Mouse (Mus musculus) ES-E14 (cell line): ENCODE results near the gene Celf5. TPM values are rescaled to one million over a fixed set of nuclear protein-coding genes. Genes with fewer than 3 reads are reported as not detected.
A peak's percentile ranks its signal among the peaks of the same experiment; 100 is the strongest.

ENCODE experiments used
- DNase-seq: peaks from one replicate; pipeline ENCODE4 v3.0.0-alpha.2; 2013; ENCODE audit warnings: low read depth, low spot score
- H3K27ac ChIP-seq: 2 replicates; pipeline ENCODE4 v1.5.1; 2012; ENCODE audit warnings: low read depth, mild to moderate bottlenecking, low read length, moderate library complexity, mixed read lengths; ENCODE audit not compliant: poor library complexity, insufficient read depth, severe bottlenecking
- H3K36me3 ChIP-seq: 2 replicates; pipeline ENCODE4 v1.6.1; 2012; ENCODE audit warnings: mild to moderate bottlenecking, low read length, moderate library complexity, mixed read lengths; ENCODE audit not compliant: control insufficient read depth, poor library complexity, insufficient read depth, severe bottlenecking
- H3K4me1 ChIP-seq, 2 experiments: fragments of 150-350 bp in 1 of 2; sonication (generic) in 1 of 2; 2 replicates each; pipeline ENCODE4 v1.6.1; 2012; ENCODE audit warnings: low read length in 2 of 2, mild to moderate bottlenecking in 1 of 2, mixed read lengths in 1 of 2; ENCODE audit not compliant: control insufficient read depth in 2 of 2, insufficient read depth in 2 of 2, poor library complexity in 1 of 2
- H3K4me3 ChIP-seq, 2 experiments: fragments of 150-350 bp in 1 of 2; sonication (generic) in 1 of 2; 2 replicates each; pipeline ENCODE4 v1.5.1; 2012; ENCODE audit warnings: low read length in 2 of 2, low read depth in 1 of 2, mild to moderate bottlenecking in 1 of 2, mixed read lengths in 1 of 2; ENCODE audit not compliant: insufficient read depth in 1 of 2, poor library complexity in 1 of 2, severe bottlenecking in 1 of 2
- H3K9ac ChIP-seq: 2 replicates; pipeline ENCODE4 v1.6.1; 2012; ENCODE audit warnings: low read depth, mild to moderate bottlenecking, low read length, mixed read lengths; ENCODE audit not compliant: poor library complexity, insufficient read depth, severe bottlenecking
- H3K9me3 ChIP-seq: fragments of 150-350 bp; sonication (generic); 2 replicates; pipeline ENCODE4 v1.6.1; 2012; ENCODE audit warnings: low read depth, mild to moderate bottlenecking, low read length; ENCODE audit not compliant: control insufficient read depth, insufficient read depth
- CHD2 ChIP-seq: IDR thresholded peaks from 2 replicates; pipeline ENCODE4 v1.6.1; 2014; ENCODE audit warnings: mild to moderate bottlenecking, low read depth, low read length, inconsistent platforms
- HCFC1 ChIP-seq: IDR thresholded peaks from 2 replicates; pipeline ENCODE4 v1.6.1; 2012; ENCODE audit warnings: low read length, inconsistent platforms, borderline replicate concordance; ENCODE audit not compliant: insufficient read depth
- MAFK ChIP-seq: IDR thresholded peaks from 2 replicates; pipeline ENCODE4 v1.6.1; 2014; ENCODE audit warnings: mild to moderate bottlenecking, low read depth, low read length, inconsistent platforms; ENCODE audit not compliant: insufficient read depth
- ZC3H11A ChIP-seq: IDR thresholded peaks from 2 replicates; pipeline ENCODE4 v1.6.1; 2012; ENCODE audit warnings: low read depth, mild to moderate bottlenecking, inconsistent platforms, low read length, borderline replicate concordance
- ZNF384 ChIP-seq: IDR thresholded peaks from 2 replicates; pipeline ENCODE4 v1.6.1; 2012; ENCODE audit warnings: low read depth, low read length, inconsistent platforms
- in situ Hi-C, 2 experiments: fragments of 600-800 bp; cut with MboI; formaldehyde crosslinking; loops; one replicate each; pipeline ENCODE4 v1.15.1; 2025; ENCODE audit warnings: low sequenced_read_pairs in 2 of 2, inconsistent platforms in 1 of 2; ENCODE audit not compliant: unreplicated experiment in 2 of 2
- total RNA-seq: library from RNA; depleted of rRNA; stranded (reverse); fragments of 300-350 nt; gene quantifications from 2 replicates; pipeline ENCODE4 v1.2.3, GENCODE M21; 2012

Celf5 gene
- total RNA-seq, 1 experiment: 5.0 TPM

DNA sequence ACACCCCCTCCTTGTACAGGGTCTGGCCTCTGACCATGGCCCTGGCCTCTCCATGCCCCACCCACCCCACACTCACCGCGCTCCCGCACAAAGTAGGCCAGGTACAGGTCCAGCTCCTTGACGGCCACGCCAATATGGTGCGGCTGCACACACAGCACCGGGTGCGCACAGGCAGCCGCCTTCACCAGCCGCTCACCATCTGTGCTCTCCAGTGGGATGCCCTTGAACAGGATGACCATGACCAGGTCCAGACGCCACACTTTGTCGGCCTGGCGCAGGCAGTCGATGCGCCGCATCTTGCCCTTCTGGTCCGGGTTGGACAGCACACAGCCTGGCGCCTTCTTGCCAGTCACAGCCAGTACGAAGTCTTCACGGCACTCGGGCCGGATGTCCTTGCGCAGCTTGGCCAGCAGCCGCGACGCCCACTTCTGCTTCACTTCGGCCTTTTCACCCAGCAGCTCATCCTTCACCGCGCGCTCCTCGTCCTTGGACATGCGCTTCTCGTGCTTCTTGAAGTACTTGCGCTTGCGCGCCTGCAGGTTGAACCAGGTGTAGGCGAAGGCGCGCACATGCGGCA, 62.2 kb downstream of the Celf5 start:
- TF ChIP-seq HCFC1 (no peak), ZC3H11A (no peak), MAFK (no peak), ZNF384 (no peak), CHD2 (no peak)
- Histone ChIP-seq H3K4me1 (peaks cover 4 to 57% of the 10 kb centered on the region in 2 experiments), H3K9me3 (no peaks in the 10 kb centered on the region), H3K36me3 (no peaks in the 10 kb centered on the region), H3K9ac (peak overlapping the region; percentile 34), H3K4me3 (peak overlapping the region; percentile 9 to 53; a peak in 1 of 4 replicates), H3K27ac (no peak overlapping the region)
- no peak for DNase-seq
- in situ Hi-C loops: no loop called here

DNA sequence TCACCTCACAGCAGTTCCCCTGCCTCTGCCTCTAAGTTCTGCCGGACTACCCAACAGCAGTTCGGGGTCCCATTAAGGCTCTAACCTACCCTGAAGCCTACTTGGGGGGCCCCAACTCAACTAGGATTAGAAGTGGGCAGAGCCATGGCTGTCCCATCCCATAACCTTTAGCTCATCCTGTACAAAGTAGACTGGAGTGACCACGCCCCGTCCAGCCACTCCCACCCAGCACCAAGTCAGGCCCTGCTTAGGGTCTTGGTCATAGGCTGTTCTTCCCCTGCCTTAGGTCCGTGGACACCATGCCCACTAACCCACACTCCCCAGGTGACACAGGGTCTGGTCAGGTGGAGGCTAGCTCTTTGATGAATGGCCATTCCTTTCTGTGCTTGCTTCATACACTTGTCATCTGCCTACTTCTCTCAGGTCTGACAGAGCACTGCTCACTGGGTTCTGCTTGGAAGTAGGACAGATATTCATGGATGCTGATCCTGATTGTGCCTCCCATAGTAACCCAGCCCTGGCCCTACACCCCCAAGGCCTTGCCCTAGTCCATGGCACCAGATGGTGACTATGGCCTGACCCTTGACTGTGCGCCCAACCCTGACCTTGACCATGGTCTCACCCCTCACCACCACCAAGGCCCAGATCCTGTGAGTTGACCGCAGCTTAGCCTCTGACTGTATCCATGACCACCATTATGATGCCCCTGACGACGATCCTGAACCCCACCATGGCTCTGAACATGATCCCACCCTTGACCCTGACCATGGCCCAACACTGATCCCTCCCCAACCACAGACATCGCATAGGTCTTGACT, 63.2 kb downstream of the Celf5 start:
- no peak overlapping the region for H3K9ac ChIP-seq
- H3K27ac ChIP-seq: 0 out of 2 replicates have a peak overlapping the region, but pooled peaks have one; percentile 27
- H3K36me3 ChIP-seq: no peaks in the 10 kb centered on the region
- no peaks in the 10 kb centered on the region for H3K9me3 ChIP-seq
- peaks cover 6 to 53% of the 10 kb centered on the region in 2 experiments for H3K4me1 ChIP-seq
- TF ChIP-seq ZC3H11A (no peak), MAFK (no peak), ZNF384 (no peak), CHD2 (no peak), HCFC1 (no peak)
- DNase-seq: no peak
- peak overlapping the region in 1 of 2 experiments; percentile 9; a peak in 2 of 4 replicates for H3K4me3 ChIP-seq
- in situ Hi-C loops: no loop called here

DNA sequence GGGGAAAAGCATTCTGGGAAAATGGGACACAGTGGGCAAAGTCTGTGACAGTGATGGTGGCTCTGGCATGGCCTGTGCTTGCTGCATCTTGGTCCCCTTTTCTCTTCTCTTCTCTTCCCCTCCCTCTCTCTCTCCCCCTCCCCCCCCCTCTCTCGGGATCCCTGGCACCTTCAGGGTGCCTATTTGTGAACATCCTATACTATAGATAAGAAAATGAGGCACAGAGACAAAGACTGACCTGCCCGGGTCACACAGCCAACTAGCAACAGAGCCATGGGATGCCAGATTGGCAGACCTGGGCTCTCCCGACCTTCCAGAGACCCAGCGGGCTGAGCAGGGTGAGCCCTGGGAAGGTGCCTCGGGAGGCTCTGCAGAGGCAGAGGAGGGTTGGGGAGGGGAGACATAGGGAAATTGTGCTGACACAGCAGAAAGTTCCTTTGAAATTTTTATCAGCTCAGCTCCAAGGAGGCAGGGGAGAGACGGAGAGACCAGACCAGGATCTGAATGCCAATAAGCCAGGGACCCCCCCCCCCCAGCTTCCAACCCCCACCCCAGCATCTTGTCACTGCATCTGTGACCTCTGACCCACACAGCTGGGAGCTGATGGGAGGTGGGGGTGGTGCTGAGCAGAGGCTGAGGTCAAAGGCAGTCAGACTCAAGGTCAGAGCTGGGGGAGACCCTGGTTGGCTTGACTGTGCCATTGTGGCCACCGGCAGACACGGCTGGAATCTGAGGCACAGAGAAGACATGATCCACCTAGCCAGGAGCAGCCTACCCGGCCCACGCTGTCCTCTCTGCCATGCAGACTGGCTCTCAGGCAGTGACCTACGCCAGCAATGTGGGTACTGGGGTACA, 64.1 kb downstream of the Celf5 start:
- 0 out of 2 replicates have a peak overlapping the region, but pooled peaks have one; percentile 27 for H3K27ac ChIP-seq
- in situ Hi-C loops: no loop called here
- peak overlapping the region; percentile 9 to 37; a peak in 2 of 4 replicates for H3K4me3 ChIP-seq
- H3K4me1 ChIP-seq: peaks cover 8 to 53% of the 10 kb centered on the region in 2 experiments
- peak; percentile 99 for TF ChIP-seq MAFK
- TF ChIP-seq CHD2: no peak
- no peaks in the 10 kb centered on the region for H3K36me3 ChIP-seq
- no peak overlapping the region; the same call in 1 of the 2 replicates for H3K9ac ChIP-seq
- H3K9me3 ChIP-seq: no peaks in the 10 kb centered on the region
- no peak for DNase-seq

DNA sequence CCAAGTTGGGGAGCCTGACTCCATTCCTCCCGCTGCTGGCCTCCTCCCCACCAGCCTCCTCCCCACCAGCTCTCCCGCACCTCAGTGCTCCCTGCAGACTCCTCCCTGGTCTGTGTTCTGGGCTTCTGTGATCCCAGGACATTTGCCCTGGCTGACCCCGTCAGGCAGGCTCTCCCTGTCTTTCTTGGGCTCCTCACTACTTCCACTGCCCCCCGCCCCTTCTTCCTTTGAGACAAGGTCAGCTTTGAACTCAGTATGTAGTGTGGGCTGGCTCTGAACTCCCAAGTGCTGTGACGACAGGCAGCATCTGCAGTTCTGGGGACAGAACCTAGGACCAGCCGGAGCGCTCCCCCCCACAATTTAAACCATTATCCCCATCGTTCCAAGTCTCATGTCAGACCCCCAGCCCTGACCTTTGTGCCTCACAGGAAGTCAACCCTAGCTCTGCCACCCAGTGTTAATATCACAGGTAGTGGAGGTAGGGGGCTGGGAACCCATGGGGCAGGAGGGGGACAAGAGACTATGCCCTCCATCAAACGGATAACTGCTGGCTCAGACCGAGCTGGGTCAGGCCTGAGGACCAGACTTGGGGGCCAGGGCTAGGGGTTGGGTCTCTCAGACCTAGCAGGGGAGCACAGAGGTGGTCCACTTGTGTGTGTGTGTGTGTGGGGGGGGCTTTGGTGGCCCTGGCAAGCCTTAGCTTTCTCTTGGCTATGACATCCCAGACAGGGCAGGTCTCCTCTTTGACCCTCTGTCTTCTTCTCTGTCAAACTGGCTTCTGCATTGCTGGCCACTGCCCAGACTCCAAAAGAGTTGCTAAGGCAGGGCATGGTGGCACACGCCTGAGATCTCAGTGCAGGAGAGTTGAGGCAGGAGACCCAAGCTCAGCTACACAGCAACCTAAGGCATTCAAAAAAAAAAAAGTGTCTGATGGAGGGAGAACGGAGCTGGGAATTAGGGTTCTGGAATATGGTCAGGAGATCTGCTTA, 65.0 kb downstream of the Celf5 start:
- H3K36me3 ChIP-seq: no peaks in the 10 kb centered on the region
- in situ Hi-C loops: no loop called here
- no peaks in the 10 kb centered on the region for H3K9me3 ChIP-seq
- H3K9ac ChIP-seq: peak overlapping the region; percentile 56; the same call in 1 of the 2 replicates
- DNase-seq: no peak
- peaks cover 8 to 61% of the 10 kb centered on the region in 2 experiments for H3K4me1 ChIP-seq
- H3K4me3 ChIP-seq: peak overlapping the region in 1 of 2 experiments; percentile 59; a peak in 3 of 4 replicates
- H3K27ac ChIP-seq: no peak overlapping the region
- no peak for TF ChIP-seq HCFC1
- no peak for TF ChIP-seq ZC3H11A
- TF ChIP-seq MAFK: no peak
- no peak for TF ChIP-seq CHD2
- TF ChIP-seq ZNF384: no peak
